Mouse (Mus musculus) CD8-positive naive resting alpha-beta T cell, adult 2 months (primary cell): ENCODE measurements around the gene Brk1.

Source experiments
- DNase-seq, 2 experiments: peaks; one replicate each; pipeline ENCODE4 v3.0.0; 2022; ENCODE audit warnings: low read depth in 2 of 2, low spot score in 2 of 2

The Brk1 gene

DNA sequence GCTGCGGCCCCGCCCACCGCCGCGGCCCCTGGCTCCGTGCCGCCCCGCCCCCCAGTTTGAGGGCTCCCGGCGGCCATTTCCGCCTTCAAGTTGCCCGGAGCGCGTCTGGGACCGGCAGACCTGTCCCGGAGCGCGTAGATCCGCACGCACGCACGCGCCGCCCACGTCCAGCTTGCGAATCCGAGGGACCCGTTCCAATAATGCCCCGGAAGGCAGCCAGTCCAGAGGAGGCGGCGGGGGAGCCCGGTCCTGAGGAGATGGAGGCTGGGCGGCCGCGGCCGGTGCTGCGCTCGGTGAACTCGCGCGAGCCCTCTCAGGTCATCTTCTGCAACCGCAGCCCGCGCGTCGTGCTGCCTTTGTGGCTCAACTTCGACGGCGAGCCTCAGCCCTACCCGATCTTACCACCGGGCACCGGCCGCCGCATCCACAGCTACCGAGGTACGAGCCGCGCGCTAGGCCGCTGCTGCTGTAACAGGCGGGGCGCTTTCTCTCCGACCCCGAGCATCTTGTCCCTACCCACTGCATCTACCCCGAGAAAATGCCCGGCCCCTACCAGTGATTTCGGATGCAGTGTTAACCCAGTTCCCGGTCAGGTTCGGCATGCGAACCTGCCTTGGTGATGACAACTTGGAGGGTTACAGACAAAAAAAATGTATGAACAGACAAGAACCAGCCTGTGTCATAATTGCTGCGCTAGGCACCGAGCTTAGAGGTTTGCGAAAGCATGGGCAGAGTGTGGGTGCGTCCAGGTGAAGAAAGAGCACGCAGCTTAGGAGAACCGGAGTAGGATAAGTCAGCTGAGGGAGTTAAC is 19.6 kb downstream of the Brk1 start, which contains the start of gene Vhl:
Vhl (plus strand) TSS at position 19 of the 811 bp plus-strand sequence.
- DNase-seq, result peak; percentile 61 to 71

DNA sequence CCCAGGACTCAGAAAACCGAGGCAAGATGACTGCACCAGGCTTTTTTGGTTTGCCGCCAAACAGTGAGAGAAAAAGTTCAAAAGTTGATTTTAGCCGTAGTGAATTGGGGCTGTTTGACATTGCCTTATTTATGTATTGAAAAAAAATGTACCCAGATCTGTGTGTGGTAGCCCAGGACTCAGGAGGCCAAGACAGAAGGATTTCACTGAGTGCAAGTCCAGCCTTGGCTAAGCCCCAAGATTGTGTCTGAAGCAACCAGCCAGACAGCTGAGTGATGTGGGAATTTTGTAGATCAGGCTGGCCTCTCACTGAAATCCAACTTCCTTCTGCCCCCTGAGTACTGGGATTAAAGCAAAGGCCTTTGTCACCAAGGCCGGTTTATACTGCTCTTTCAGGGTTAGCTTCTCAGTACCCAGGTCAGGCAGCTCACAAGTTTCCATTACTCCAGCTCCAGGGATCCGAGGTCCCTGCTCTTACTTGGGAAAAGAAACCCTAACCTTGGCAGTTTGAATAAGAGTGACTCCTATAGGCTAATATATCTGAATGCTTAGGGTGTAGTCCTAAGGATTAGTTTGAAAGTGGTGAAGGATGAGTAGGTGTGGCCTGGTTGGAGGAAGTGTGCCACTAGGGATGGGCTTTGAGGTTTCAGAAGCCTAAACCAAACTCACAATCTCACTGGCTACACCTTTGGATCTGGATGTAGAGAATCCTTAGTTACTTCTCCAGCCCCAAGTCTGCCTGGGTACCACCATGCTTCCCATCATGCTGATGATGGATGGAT is 20.6 kb downstream of the Brk1 start:
- DNase-seq, result no peak

DNA sequence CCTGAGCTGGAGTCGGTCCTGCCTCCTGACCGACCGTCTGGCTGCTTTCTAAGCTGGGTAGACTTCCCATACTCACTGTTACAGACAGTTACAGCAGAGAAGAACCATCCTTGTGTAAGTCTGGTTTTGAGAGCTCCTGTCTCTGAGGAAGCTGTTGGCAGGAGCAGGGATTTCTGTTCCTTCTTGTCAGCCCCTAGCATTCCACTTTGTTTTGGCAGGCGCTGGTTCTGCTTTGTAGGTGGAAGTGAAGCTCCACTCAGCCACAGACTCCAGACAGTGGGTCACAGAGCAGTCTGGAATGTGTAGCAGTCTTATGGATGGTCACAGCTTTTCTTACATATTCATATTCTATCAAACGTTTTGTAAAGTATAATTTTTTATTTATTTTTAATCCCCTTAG is 25.8 kb downstream of the Brk1 start:
- no peak for DNase-seq

DNA sequence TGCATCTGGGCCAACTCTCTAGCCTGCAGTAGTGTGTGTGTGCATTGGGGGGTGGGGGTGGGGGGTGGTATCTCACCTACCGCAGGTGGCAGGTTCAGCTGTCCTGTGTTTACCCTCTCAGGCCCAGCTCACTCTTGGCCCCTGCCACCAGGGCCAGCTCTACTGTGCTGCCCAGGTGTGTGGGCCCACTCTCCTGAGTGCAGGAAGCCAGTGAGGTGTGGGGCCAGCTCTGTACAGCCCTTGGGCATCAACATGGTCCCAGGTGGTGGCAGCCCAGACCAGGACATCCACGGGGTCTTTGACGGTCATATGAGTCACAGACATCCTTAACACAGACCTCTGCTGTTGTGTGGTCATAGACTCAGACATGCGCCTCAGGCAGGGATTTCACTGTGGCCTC is 28.3 kb downstream of the Brk1 start:
- no peak for DNase-seq

DNA sequence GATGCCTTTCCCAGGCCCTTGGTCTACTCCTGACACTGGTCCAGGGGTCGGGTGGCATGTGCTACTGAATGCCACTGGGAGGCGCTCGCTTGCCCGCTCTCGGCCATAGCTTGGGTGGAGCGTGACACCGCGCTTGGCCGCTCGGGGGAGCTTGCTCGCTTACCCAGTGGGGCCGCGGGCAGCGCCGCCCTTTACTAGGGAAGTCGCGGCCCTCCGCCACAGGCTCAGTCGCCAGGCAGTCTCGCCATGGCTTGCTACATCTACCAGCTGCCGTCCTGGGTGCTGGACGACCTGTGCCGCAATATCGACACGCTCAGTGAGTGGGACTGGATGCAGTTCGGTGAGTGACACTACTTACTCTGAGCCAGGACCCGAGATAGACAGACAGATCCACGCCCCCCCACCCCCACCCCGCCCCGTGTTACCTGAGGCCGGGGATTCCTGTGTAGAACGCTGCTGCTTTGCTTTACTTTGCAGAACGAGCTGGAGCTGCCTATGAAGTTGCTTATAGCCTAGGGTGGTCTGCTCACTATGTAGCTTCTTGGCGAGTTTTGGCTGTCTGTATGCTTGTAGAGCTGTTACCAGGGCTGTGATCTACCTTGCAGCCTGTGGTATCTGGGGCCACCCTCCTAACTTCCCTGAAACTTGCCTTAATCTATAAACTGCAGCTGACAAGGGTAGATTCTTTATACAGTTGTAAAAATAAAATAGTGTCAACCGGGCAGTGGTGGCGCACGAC is 33.9 kb downstream of the Brk1 start, which contains the start of gene Irak2:
Irak2 (plus strand) TSS at position 166 of the 739 bp plus-strand sequence.
- peak; percentile 94 to 95 for DNase-seq

DNA sequence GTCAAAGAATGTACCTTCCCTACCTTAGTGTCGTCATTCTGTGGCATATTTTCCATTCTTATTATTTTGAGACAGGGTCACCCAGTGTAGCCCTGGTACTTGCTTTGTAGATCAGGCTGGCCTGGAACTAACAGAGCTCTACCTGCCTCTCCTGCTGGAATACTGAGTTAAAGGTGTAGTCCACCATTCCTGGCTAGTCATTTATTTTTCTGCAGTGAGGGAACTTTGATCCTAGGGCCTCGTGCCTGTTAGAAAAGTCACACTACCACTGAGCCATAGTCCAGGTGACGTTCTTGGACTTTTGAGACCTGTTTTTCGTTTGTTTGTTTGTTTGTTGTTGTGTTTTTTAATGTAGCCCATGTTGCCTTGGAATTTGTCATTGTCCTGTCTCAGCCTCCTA is 34.6 kb downstream of the Brk1 start:
- DNase-seq, result no peak

DNA sequence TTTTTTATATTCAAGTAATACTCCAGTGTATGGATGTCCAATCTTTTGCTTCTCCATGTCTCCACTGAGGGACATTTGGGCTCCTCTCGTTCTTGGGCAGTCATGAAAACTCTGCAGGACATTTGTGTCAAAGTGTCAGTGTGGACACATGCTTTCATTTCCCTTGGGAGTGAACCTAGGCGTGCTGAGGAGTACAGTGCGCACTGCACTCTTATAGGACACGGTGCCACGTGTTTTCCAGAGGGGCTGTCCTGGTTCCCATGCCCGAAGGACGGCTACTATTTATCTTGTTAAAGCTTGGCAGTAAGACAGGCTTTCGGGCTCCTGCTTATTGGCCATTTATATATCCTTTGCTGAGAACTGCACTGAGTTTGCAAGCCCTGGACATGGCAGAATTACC is 38.0 kb downstream of the Brk1 start:
- DNase-seq, result no peak

DNA sequence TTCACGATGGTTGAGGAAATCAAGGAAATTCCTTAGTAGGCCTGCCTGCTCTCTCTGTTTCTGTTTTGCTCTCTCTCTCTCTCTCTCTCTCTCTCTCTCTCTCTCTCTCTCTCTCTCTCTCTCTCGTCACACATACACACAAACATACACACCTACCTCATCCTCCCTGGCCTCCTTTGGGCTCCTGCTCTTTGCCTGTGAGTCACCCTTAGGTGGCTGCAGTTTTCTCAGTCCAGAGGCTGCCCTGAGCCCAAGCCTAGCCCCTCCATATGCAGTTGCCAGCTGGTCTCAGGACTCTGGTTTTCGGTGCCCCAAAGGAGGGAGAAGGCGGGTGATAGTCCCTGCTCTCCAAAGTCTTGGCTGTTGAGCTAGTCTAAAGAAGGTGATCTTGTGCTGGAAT is 38.4 kb downstream of the Brk1 start:
- DNase-seq, result no peak

DNA sequence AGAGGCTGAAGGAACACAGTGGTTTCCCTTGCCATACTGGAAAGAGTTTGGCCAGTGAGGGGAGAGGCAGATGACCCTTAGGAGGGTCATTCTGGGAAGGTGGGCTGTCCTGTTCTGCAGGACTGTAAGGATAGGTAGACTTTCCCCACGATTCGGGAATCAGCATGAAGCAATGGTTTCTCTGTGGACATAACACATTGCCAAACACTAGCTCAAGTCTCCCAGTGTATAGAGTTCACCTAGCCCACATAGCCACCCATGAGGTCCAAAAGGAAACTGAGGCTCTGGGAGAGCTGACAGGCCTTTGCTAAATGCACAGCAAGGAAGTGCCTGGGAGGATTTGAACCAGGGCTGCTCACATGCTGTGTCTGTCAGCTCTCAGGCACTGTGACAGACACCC is 39.4 kb downstream of the Brk1 start:
- no peak for DNase-seq

DNA sequence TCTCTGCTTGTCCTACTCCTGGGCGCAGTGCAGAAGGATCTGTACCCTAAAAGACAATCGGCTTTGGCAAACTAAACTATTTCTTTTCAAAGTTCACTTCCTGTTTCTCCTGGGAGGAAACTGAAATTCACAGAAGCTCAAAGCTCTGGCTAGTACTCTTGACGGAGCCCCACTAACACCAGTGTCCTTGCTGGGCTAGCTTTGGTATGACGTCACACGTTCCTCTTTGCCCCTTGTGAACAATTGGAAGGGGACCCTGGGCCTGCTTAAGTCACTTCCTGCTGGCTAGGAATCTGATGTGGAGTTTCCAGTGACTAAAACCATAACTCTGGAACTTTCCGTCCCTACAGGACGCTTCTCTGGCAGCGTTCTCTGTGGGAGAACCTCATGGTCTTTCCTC is 40.2 kb downstream of the Brk1 start:
- no peak for DNase-seq

DNA sequence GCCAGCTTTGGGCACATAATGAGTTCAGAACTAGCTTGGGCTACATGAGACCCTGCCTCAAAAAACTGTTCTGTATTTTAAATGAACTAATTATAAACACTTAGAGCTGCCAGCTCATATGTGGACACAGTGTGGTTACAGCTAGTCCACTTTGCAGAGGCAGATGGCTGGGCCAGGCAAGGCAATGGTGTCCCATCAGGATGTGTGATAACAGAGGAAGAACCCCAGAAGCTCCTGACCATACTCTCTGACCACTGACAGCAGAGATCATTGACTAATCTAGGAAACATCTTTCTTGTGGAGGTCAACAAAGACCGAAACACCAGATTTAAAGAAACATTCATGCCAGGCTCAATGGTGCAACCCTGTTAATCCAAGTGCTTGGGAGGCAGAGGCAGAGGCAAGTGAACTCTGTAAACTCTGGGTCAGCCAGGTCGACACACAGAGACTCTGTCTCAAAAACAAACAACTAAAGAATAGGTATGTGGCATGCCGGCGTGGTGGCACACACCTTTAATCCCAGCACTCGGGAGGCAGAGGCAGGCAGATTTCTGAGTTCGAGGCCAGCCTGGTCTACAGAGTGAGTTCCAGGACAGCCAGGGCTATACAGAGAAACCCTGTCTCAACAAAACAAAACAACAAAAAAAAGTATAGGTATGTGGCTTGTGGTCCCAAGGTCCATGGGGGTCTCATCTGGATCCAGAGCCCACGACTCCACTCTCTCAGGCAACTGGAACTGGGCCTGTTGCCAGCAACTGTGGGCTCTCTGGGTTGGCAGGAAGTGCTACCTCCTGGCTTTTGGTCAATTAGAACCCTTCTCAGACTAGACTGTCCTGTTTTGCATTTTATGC is 45.0 kb downstream of the Brk1 start:
- no peak for DNase-seq

DNA sequence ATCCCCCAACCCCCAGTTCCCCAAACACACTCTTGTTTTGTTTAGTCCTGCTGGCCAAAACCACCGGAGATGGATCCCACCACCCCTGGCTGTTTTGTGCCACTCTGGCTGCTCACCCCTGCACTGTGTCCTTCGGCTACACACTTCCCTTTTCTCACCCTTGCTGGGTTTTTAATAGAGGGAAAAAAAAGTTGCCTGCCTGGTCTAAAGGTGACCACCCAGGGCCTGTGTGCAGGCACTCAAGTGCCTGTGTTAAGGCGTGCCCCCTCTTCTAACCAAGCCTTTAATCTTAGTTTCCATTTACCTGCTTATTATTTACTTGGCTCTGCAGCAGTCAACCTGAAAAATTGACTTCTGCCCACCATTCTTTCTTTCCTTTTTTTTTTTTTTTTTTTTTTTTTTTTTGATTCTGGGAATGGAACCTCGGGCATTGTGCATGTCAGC is 45.6 kb downstream of the Brk1 start:
- DNase-seq, result no peak

DNA sequence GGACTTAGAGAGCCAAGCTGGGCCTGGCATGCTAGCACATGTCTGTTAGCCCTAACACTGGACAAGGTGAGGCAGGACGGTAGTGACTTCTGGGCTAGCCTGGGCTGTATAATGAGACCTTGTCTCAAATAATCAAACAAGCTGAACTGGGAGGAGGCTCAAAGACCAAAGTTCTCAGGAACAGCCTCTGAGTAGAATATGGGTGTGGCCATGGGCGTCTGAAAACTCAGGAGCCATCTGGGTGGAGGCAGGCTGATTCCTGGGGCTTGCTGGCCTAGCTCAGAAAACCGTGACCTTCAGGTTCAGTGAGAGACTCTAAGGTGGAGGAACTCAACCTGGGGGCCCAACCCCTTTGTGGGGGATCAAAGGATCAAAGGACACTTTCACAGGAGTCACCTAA is 47.1 kb downstream of the Brk1 start:
- no peak for DNase-seq

DNA sequence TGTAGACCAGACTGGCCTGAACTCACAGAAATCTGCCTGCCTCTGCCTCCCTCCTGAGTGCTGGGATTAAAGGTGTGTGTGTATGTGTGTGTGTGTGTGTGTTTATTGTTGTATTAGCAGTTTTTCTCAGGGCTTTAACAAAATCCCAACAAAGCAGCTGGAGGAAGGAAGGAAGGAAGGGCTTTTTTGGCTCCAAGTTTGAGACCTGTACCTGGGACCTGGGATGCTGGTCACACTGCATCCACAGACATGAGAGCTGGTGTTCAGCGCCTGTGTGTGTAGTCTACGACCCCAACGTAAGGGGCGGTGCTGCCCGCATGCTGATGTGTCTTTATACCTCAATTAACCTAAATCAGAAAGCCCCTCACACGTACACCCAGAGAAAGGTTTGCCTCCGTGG is 49.0 kb downstream of the Brk1 start:
- DNase-seq, result no peak

DNA sequence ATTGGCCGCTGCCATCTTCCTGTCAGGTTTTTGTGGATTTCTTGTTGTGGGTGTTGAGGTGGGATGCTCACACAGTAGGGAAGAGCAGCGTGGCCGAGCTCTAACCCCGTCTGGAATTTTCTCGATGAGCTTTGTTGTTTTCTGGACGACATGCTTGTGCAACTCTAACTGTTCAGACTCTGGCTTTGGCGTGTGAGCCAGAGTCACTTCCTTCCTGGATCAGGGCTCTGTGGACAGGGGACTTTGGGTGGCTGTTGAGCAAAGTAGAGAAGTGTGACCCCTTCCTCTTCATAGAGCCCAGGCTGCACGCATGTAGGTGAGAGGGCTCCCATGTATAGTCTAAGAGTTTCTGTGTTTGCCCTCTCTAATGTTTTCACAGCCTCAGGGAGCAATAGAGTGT is 49.5 kb downstream of the Brk1 start:
- no peak for DNase-seq

DNA sequence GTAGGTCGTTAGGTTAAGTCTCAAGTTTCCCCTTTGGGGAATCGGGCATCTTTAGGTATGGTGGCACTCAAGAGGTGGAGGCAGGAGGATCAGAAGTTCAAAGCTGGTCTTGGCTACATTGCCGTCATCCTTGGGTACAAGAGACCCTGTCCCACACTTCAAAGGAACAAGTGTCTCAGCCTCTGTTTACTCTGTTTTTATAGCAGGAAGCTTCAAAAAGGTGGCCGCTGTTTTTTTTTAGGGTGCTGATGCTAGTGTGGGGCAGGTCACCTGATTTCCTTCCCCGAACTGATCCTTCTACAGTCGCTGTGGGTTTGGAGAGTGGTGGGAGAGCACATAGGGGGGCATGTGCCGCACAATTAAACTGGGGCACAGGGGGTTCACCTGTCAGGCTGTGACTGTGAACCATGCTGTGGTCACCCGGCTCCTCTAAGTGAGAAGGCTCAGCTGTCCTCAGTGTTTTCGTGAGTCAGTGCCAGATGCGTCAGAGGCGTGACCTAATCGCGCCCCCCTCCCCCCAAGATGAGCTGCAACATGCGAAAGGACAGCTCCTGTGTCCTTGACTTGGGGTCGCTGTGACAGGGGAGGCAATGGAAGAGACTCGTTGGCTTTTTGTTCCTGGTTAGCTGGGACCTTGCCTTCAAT is 50.3 kb downstream of the Brk1 start:
- DNase-seq, result peak; percentile 50 to 64

DNA sequence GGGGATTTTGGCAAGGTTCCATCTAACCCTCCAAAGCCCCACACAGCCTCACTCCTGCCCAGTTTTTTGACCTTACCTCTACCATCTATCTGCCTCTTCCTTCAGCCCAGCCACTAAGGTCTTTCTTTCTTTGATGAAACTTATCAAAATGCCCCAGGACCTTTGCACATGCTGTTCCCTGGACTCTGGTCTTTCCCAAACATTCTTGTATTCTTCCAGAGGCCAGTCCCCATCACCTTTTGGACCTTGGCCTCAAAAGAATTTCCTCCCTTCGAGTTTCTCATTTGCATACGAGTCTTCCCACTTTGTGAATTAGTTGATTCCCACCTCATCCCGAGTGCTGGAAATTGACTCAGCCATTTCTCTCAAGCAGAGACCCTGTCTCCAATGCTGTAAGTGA is 50.9 kb downstream of the Brk1 start:
- no peak for DNase-seq

DNA sequence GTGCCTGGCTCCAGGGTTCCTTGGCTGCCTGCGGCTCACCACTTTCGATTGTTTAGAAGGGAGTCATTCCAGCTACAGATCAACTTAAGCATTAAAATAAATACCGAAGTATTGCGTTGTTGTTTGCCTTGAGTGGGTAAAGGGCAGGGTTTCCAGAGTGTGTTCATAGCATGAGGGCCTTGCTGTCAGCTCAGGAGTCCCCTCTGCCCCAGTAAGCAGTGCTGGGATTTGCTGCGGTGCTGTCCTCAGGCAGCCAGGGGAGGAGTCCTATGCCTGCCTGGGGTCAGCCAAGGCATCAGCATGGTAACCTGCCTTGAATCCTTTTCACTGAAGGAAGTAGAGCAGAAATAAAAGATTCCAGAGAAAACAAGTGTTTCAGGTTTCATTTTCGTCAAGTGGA is 52.3 kb downstream of the Brk1 start:
- DNase-seq, result no peak

DNA sequence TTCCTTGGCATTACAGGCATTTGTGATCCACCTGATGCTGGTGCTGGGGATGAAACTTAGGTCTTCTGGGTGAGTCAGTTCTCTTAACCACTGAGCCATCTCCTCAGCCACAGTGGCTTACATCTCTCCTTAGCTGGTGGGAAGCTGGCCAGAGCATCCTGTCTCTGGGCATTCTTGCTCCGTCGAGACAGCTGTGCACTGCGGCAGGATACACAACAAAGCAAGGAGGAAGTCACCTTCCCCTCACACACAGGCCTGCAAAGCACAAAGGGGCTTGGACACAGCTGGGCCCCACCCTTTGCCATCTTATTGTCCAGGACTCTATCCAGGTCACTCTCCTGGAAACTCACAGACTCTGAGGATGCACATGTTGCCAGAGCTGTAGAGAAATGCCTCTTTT is 53.7 kb downstream of the Brk1 start:
- DNase-seq, result no peak
